15 mouse cellular contexts compared by ENCODE assay signal in the genomic region with DNA sequence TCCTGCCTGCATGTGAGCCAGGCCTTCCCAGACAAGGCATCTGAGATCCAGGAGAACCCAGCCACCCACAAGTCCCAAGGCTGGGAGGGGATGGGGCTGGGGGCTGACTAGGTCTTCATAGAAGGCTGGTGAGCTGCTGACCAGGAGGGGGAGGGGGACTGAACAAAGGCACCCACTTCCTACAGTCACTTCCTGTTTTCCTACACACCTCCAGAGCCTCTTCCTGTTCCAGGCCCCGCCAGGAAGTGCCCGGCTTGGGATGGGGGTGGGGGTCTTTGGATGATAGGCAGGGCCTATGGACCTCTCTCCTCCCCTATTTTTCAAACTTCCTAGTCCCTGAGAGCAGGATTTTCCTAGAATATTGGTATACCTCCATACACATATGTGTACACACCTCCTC. TPM values are rescaled to one million over a fixed set of nuclear protein-coding genes. Genes with fewer than 3 reads are reported as not detected.
DNase-seq lines count a peak whose midpoint lies in the region; ATAC-seq and TF ChIP-seq lines count a peak whose summit lies in the region.
"Had no signal": no experiment of that assay in that cellular context is flagged by ENCODE, and none has a peak within 500 bp of the region (broad histone marks: within the 10 kb centered on the region; RNA-seq: fewer than 3 reads in every experiment).

No protein-coding gene starts in this region.

- TF ChIP-seq EP300 in liver, postnatal 0 days (IDR thresholded peaks at IDR 0.05; ENCODE audit: low read depth): no peak

- DNase-seq in embryo, embryonic 10.5 days (ENCODE audit: low spot score): peak; percentile 10
- DNase-seq in embryo, embryonic 11 days: no peak
- DNase-seq in liver, postnatal 0 days: no peak
- peak; percentile 49 for DNase-seq in kidney, postnatal 14 days
- DNase-seq in lung, postnatal 4 days: peak; percentile 55 to 73
- DNase-seq in ovary, adult 18-20 months (ENCODE audit: low spot score): no peak
- DNase-seq: cerebellum, adult 11-12 months; right cerebral cortex, adult 18-20 months; thymus, postnatal 14 days had no signal

- no peaks in the 10 kb centered on the region for H3K36me3 ChIP-seq in liver, postnatal 0 days (replicated peaks; ENCODE audit: insufficient read depth, low read length)
- H3K36me3 ChIP-seq in liver, embryonic 12.5 days: no peaks in the 10 kb centered on the region
- no peaks in the 10 kb centered on the region for H3K36me3 ChIP-seq in midbrain, embryonic 13.5 days
- H3K36me3 ChIP-seq: hindbrain, embryonic 10.5 days; liver, embryonic 15.5 days had no signal

- TF ChIP-seq CTCF in liver, postnatal 0 days (IDR thresholded peaks at IDR 0.05; ENCODE audit: low read depth): no peak

- ATAC-seq in liver, postnatal 0 days: peak; percentile 21; the same call in 1 of the 2 replicates
- no peak for ATAC-seq in liver, embryonic 12.5 days
- ATAC-seq in midbrain, embryonic 13.5 days: no peak

- H3K4me3 ChIP-seq in liver, postnatal 0 days (ENCODE audit: low read depth, low read length): no peak overlapping the region
- H3K4me3 ChIP-seq in liver, embryonic 12.5 days: no peak overlapping the region
- no peak overlapping the region for H3K4me3 ChIP-seq in midbrain, embryonic 13.5 days (replicated peaks)
- H3K4me3 ChIP-seq: erythroblast, embryonic 14.5 days; hindbrain, embryonic 10.5 days; liver, embryonic 15.5 days had no signal

- no peak overlapping the region for H3K27ac ChIP-seq in liver, postnatal 0 days (ENCODE audit: low read depth)
- H3K27ac ChIP-seq in liver, embryonic 12.5 days: no peak overlapping the region
- H3K27ac ChIP-seq in midbrain, embryonic 13.5 days: no peak overlapping the region
- H3K27ac ChIP-seq: hindbrain, embryonic 10.5 days; liver, embryonic 15.5 days had no signal

- no peak overlapping the region for H3K4me2 ChIP-seq in liver, postnatal 0 days (ENCODE audit: low read depth, low read length)
- no peak overlapping the region for H3K4me2 ChIP-seq in liver, embryonic 12.5 days
- H3K4me2 ChIP-seq in midbrain, embryonic 13.5 days (replicated peaks): no peak overlapping the region
- H3K4me2 ChIP-seq: liver, embryonic 15.5 days had no signal

- H3K4me1 ChIP-seq in liver, postnatal 0 days (ENCODE audit: insufficient read depth): peaks cover 5% of the 10 kb centered on the region; the same call in 1 of the 2 replicates
- H3K4me1 ChIP-seq in liver, embryonic 12.5 days: peaks cover 3% of the 10 kb centered on the region; the same call in 1 of the 2 replicates
- peaks cover 13% of the 10 kb centered on the region for H3K4me1 ChIP-seq in midbrain, embryonic 13.5 days (replicated peaks)

- 55% methylated on average over 2 of the region's 2 CpGs for WGBS in liver, postnatal 0 days (ENCODE audit: insufficient replicate concordance)
- 4% methylated on average over 2 of the region's 2 CpGs for WGBS in liver, embryonic 12.5 days (ENCODE audit: insufficient replicate concordance)
- 93% methylated on average over 2 of the region's 2 CpGs for WGBS in midbrain, embryonic 13.5 days

- no peaks in the 10 kb centered on the region for H3K9me3 ChIP-seq in liver, postnatal 0 days (ENCODE audit: low read length)
- H3K9me3 ChIP-seq in liver, embryonic 12.5 days (replicated peaks): no peaks in the 10 kb centered on the region
- H3K9me3 ChIP-seq in midbrain, embryonic 13.5 days: no peaks in the 10 kb centered on the region
- H3K9me3 ChIP-seq: hindbrain, embryonic 10.5 days; liver, embryonic 15.5 days had no signal

- peaks cover 22% of the 10 kb centered on the region for H3K27me3 ChIP-seq in liver, postnatal 0 days (ENCODE audit: insufficient read depth, low read length)
- peaks cover 55% of the 10 kb centered on the region for H3K27me3 ChIP-seq in liver, embryonic 12.5 days (replicated peaks)
- H3K27me3 ChIP-seq in midbrain, embryonic 13.5 days: peaks cover 56% of the 10 kb centered on the region

- H3K9ac ChIP-seq in liver, postnatal 0 days (replicated peaks): no peak overlapping the region
- no peak overlapping the region for H3K9ac ChIP-seq in liver, embryonic 12.5 days
- H3K9ac ChIP-seq in midbrain, embryonic 13.5 days (replicated peaks): no peak overlapping the region
- H3K9ac ChIP-seq: liver, embryonic 15.5 days had no signal

RNA-seq across cellular contexts. Expression of gene Flt4, which starts 23.2 kb away (rescaled TPM):
- 4.3 and 4.9 TPM in 2 replicates for polyA plus RNA-seq in liver, postnatal 0 days (2015; fragmentation: Nextera tagmentation; extraction: Ambion mirVana)
- 4.7 and 4.8 TPM in 2 replicates for polyA plus RNA-seq in liver, embryonic 12.5 days (2016; fragmentation: Nextera tagmentation; extraction: Ambion mirVana)
- polyA plus RNA-seq in midbrain, embryonic 13.5 days (2015; fragmentation: Nextera tagmentation; extraction: Ambion mirVana): 1.2 and 1.8 TPM in 2 replicates

RNA-seq across cellular contexts. Expression of gene Scgb3a1, which starts 31.2 kb away (rescaled TPM):
- 0.25 and 0.33 TPM in 2 replicates for polyA plus RNA-seq in liver, postnatal 0 days (2015; fragmentation: Nextera tagmentation; extraction: Ambion mirVana)
- polyA plus RNA-seq in liver, embryonic 12.5 days (2016; fragmentation: Nextera tagmentation; extraction: Ambion mirVana): not detected in 2 replicates
- polyA plus RNA-seq in midbrain, embryonic 13.5 days (2015; fragmentation: Nextera tagmentation; extraction: Ambion mirVana): not detected in 2 replicates
- polyA plus RNA-seq: erythroblast, embryonic 14.5 days; hindbrain, embryonic 10.5 days; neural tube, embryonic 14.5 days had no signal

Comparison
In these comparisons a context has a peak if more than half of its experiments do, and no peak if none do; other contexts are left out.
1. DNase-seq: peak in embryo, embryonic 10.5 days (single experiment), kidney, postnatal 14 days (single experiment) and lung, postnatal 4 days (2 of 2); none in embryo, embryonic 11 days (single experiment), liver, postnatal 0 days (single experiment) and ovary, adult 18-20 months (single experiment).